Mouse (Mus musculus) layer of hippocampus, postnatal 25 days (tissue): ENCODE measurements at regions not wholly inside any gene's neighbourhood (a gene's known extent, or its start where the extent isn't known, plus 50 kb on each side); places are given as distances from the start of the nearest gene placed in this dataset.

Experiments used
- DNase-seq, 2 experiments: peaks; one replicate each; pipeline ENCODE4 v3.0.0; 2022; ENCODE audit warnings: mixed read lengths in 2 of 2, low spot score in 1 of 2; ENCODE audit errors: extremely low spot score in 1 of 2

DNA sequence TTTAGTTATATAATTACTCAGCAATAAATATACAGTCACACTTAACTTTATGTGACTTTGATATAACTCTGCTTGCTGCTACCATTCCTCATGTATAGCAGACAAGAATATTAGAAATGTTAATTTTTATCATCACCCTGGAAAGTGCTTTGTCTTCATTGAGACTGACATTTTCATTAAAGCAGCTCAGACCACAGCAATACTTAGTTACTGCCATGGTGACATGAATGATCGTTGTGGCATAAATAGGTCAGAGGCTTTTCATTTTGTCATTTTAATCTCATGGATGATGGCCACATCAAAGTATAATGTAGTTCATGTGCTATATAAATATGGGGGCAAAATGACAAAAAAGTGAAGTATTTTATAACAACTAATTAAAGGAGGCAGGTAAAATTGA, 498.1 kb downstream of the Slc22a22 start:
- no peak for DNase-seq

DNA sequence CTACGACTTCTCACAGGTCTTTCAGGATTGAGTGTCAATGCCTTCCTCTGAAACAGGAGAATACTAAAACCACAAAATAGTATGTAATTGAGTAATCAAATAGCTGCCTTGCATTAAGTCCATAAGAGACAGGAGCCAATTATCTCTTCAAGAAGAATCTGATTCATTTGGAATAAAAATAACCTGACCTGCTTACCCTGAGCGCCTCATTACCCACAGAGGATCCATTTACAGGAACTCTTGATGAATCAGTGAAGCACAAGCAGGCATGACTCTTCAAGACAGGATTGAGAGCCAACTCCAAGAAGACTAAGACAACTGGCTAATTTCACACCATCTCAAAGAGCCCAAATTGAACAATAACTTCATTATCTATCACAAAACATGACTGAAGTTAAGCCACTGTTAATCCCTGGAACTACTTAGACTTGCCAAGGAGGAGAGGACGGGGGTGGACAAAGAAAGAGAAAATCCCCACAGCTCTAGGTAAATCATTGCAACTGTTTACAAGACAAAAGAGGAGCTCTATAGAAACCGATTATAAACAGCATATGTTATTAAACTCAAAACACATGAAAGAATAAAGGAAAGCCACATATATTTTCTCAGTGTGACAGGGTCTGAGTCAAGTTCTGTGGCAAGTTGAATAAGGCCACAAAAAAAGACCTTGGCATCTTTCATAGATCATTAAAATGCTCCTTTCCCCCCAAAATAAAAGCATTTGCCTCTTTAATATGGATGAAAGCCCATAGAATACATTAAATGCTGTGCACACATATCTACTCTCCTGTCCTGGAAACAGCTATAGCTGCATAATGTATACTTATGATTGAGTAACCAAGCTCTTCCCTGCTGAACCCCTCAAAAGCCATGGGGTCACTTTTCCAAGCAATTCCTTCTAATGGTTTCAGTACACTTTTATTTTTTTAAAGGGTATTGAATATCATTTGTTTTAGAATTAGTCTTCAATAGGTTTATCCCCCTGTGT, 501.7 kb downstream of the Slc22a22 start:
- no peak for DNase-seq

DNA sequence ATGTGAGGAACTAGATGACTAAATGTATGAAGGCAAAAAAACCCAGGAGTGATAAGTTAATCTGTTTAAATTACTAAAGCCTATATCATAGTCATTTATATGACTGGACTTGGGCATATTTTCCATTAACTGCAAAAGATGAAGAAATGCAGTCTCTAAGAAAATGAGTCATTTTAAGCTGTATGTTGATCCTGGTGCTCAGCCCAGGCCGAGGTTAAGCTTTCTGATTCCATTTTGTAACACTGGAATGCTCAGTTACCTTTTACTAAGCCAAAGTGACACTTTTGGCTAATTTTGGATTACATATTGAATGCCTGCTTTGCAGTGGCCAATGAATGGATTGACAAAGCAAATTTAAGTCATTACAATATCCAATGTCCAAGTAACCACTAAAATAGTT, 507.3 kb downstream of the Slc22a22 start:
- DNase-seq = no peak

DNA sequence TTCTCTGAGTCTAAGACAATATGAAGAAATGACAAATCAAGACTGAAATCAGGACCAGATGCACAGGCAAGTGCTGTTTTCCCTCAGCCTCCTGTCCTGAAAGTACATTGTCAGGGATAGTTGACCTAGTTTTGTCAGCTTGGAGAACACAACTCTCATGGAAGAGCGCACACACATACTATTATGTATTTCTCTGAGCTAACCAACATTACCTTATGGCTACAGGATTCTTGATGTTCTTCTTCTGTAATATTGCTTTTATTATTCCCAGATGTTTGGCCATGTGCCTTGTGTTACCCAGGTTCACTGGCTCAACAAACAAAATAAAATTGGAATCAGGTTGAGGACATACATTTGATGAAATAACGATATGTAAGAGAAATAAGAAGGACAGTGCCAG, 521.1 kb downstream of the Slc22a22 start:
- DNase-seq = no peak

DNA sequence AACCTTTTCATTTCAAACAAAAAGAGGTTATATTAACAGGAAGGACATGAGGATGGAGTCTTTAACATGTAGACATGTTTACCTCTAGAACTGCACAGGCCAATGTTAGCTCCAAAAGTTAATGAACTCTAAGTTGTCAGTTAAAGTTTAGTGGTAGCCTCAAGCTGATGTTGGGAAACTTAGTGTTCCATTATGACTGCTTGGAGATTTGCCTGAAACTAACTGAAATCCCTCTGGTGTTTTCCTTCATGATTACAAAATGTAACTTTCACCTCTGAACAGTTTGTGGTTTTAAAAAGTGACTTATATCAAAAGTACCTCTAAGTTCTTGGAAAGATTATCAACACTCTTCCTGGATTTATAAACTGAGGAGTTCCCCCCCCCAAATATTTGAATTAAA, 525.2 kb downstream of the Slc22a22 start:
- DNase-seq = no peak

DNA sequence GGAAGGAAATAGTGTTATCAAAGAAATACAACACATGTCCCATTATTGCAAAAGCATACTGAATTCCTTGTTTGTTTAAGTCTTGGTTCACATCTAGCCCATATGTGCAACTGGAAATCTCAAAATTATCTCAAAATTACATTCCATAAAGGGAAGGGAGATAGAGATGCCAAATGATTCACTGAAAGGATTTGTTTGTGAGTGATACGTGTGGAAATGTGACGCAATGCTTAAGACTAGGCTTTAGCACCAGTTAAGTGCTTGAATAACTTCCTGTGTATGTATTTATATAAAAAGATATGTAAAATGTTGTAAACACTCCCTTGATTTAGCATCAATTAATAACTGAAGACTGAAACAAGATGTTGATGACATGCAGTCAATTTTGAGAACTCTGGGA, 526.6 kb downstream of the Slc22a22 start:
- DNase-seq = no peak

DNA sequence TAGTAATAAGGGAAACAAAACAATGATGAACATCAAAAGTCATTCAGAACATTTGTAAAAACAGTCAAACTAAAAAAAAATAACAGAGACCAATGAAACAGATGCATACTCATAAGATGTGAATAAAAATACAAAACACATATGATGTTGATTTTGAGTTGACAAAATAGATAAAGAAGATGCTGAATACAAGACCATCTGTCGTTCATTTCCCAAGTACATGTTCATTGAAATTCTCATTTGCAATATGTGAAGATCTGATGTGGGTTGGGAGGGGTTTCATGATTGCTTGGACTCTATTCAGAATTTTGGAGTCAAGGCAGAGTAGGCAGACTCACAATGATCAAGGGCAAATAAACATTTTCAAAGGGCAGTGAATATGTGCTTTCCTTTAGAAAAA, 536.5 kb downstream of the Slc22a22 start:
- no peak for DNase-seq

DNA sequence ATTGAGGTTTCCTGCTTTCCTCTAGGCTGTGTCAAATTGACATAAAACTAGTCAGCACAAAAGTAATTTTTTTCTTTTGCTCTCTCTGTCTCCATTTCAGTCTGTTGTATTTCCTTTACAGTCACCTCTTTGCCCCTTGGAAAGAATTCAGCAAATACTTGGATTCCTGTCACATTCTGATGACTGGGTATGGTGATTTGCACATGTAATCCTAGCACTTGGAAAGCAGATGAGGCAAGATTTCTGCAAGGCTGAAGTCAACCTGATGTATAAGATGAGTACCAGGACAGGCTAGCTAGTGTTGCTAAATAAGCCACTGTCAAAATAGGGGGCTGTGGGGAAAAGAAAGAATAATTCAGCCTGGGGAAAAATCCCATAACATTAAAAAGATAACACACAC, 580.9 kb downstream of the Slc22a22 start:
- no peak for DNase-seq

DNA sequence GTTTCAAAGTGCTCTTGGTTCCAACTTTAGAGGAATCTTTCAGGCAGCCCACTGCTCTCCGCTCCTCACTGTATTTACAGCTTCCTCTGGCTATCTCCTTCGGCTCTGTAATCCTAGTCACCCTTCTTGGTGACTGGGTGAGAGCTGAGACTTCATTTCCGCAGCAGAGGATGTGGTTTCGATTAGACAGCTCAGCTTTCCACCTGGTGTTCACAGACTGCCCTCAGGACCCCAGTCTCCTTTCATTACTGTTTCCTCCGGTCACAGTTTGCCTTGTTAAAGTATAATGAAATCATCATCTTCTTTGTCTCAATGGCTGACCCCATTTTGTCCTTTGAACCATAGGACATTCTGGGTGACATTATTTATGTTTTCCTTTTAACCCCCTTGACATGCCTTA, 595.9 kb downstream of the Slc22a22 start:
- no peak for DNase-seq

DNA sequence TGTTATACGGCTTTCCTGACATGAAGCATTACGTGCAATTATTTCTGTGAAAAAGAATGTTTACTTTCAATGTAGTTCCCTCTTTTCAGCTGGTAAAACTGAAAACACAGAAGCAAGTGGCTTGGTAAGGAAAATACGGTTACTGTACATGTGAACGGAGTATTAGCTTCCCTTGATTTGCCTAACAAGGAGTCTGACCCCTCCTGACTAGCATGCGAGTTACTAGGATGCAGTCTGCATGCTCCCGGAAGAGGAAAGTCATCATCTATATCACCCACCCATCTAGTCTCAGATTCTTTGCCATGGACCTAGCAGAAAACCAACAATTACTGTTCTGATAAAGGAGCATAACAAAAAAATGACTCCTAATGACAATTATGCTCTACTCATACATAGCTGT, 611.5 kb downstream of the Slc22a22 start:
- no peak for DNase-seq

DNA sequence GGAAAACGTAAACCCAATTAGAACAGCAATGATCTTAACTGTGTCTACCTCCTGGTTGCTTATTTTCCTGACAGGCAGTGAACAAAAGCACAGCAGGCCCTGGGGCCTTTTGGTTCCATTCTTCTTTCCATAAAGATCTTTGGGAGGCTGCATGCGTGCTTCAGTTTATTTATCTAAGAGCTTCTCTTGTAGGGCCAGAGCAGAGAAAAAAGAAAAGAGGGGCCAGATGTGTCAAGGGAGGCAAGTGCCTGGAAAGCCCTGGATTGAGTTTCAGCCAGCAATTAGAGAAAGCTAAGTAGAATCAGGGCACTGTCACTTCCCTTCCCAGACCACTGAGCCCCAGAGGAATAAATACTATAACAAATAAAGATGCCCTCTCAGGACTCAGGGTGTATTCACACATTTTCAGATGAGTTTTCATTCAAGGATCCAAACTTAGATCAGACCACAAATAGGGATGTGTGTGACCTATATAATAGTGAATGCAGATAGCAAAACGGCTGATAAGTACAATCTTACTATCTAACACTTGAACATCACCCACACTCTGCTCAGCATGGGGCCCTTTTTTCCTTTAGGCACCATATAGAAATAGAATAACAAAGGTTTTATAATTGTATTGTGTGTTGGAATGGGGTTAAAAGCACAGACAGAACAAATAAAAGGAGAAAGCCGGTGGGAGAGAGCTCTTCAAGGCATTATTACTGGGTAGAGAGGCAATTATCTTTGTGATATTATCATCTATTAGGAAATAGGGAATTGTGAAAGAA, 612.2 kb downstream of the Slc22a22 start:
- DNase-seq = no peak

DNA sequence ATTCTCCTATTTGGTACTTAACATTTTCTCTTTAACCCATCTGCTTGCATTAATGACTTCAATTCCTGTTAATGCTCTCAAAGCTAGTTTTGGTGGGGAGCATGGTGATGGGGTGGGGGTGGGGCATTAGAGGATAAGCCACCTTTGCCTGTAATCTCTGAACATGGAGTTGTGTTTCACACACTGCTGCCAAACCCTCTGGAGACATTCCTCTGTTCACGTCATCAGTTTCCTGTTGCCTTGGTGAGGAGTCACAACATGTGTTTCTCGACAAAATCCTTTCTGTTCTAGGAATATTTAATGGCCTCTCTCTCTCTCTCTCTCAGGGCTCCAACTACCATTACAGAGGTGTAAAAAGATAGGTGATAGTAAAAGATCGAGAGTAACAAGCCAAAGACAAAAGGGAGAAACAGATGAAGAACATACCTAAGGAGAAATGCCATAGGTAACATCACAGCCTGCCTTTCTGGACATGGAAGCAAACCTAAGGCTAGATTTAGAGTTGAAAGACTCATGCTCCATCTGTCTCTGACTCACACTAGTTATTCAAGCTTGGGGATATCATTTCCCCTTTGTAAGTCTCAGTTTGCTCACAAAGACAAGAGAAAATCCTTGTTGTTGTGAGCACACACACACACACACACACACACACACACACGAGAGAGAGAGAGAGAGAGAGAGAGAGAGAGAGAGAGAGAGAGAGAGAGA, 618.6 kb downstream of the Slc22a22 start:
- no peak for DNase-seq

DNA sequence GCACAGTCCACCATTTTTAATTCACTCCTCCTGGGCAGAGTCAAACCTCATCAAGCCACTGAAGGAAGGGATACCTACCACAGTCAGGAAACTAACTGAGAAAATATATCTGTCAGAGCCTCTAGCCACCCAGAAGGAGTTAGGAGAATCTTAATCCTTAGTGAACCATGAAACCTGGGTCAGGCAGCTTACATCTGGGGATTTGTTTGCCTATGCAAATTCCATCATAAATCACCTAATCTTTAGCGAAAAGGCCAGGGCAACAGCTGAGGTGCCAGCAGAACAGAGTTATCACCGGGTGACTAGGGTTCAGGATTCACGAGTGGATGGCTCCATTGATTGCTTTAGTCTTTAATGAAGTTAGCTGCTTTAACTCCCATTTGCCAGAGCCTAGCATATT, 619.3 kb downstream of the Slc22a22 start:
- DNase-seq = no peak

DNA sequence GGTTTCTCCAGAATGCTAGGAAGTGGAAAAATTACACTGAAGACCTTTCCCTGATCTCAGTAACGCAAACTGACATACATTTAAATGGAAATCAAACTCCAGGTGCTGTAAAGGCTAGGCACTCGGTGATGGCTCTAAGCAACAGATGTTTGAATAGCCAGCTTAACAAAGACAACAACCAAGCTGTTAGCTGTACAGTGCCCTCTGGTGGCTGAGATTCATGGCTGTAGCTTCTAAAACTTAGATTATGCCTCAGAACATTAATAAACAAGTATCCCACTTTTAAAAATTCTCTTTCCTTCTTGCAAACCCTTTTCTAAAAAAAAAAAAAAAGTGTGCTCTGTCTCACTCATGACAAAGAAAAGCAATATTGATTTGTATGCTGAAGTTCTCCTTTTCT, 621.4 kb downstream of the Slc22a22 start:
- DNase-seq = peak; percentile 14 to 67

DNA sequence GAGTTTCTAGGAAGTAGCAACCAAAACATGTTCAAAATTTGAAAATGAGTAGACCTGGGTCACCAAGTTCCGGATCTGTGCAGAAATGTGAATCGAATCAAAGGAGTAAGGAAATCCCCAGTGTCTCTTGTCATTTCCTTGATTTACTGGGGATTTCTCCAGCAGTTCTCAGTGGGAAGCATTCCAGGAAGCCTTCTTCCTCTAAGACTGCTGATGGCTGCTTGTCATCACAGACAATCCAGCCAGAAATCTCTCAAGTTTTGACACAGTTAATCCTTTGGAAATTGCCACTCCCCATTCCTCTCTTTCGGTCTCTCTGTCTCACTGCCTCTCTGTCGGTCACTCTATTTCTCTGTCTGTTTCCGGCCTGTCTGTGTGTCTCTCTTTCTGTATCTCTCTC, 624.3 kb downstream of the Slc22a22 start:
- no peak for DNase-seq

DNA sequence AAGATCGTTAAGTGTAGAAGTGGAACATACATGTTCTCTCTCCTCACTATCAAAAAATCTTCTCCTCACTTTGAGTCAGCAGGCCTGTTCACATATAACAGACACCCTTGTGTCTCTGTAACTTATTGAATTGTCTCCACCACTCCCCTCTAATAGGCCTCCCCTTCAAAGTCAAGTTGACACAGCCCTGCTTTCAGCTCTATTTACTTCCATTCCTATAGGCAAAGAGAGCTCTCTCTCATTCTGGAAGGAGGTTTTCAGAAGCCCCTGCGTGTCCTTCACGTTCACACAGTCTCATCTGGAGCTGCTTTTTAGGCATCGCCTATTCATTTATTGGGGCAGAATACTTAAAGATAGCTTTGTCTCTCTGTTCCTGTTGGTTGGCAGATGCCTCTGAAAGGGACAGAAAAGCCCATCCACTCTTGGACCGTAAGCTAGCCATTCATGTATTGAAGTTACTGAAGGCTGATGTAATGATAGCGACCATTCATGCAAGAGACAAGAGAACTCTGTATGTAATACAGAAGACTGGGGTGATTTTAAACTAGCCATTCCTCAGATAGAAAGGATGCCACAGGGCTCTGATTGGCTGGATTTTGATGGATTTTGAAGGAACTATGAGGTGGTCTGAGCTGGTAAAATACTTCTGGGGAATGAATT, 629.8 kb downstream of the Slc22a22 start:
- no peak for DNase-seq

DNA sequence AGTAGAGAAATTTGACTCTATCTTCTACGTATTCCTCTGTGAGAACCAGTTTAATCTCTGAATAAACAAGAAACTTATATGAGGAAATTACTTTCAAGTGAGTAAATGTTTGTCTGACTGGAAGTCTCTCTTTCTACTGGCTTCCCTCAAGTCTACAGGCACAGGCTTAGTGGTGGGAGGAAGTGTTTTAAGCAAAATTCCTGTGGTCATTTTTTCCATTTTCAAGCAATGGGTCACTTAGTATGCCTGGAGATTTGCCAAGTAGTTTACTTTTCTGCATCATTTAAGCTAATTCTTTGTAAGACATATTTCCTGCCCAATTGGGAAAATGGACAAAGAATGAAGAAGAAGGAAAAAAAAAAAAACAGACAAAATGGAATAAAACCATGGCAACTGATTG, 632.9 kb downstream of the Slc22a22 start:
- no peak for DNase-seq

DNA sequence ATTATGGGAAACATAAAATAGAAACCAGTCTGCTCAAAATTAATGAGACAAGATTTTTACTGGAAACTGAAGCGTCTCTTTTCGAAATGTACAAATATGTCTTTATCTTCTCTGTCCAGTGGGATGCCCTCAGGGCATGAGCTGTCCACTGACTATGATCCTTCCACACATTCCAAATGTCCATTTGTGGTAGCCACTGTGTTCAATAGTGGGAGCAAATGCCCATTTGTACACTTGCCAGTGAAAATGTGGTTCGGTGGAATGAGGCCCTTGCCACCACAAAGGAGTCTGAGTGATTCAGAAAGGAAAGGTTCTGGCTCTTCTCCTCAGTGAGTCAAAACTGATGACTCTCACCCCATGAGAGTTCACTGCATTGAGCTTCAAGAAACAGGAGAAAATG, 635.9 kb downstream of the Slc22a22 start:
- DNase-seq = no peak

DNA sequence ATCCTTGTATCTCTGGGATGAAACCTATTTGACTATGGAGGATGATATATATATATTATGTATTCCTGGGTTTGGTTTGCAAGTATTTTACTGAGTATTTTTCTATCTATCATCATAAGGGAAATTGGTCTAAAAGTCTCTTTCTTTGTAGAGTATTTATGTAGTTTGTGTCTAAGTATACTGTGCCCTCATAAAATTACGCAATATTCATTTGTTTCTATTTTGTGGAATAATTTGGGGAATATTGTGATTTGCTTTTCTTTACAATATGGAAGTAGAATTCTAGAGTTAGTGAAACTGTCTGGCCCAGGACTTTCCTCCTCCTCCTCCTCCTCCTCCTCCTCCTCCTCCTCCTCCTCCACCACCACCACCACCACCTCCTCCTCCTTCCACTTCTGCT, 640.1 kb downstream of the Slc22a22 start:
- DNase-seq = no peak

DNA sequence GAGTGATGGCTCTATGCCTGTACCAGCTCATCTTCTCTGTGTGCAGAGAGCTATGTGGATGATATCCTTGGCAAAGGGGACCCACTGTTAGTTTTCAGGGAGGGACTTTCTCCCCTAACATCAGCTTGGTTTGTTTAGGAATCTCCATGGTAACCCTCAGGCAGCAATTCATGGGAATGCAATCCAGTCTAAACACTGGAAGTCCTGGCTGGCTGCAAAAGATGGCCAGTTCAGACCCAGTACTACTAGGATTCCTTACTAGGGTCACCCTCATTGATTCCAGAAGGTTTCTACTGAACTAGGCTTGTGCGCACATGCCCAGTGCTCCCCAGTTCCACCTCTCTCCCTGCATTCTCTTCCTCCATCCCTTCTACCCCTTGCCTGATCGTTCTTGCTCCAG, 642.8 kb downstream of the Slc22a22 start:
- no peak for DNase-seq

DNA sequence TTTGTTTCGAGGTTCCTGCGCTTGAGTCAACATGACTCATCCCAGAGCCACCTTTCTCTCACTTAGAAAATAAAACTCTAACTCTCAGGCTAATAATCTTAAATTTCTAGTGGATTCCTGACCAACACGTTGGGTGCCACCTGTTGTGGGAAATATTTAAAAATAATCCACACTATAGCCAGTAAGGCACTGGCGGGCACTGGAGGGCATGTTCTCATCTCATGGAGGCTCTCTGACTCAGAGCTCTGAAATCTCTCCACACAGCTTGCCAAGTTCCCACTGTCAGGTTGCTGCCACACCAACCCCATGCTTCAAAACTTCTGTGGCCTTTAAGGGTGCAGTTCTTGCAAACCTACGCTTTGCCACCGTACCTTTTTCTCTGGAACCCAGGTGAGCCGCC, 644.8 kb downstream of the Slc22a22 start:
- no peak for DNase-seq
